Mouse (Mus musculus) urinary bladder, adult 18-20 months (tissue): Measurements from ENCODE around the gene Fam131a.
"Not testable (repeated sequence)": the region's sequence is repeated elsewhere in the genome, so short reads cannot be mapped to it uniquely, and the experiment has no call there.

ENCODE experiments used
- DNase-seq, 2 experiments: peaks; one replicate each; pipeline ENCODE4 v3.0.0; 2022; ENCODE audit warnings: low spot score in 2 of 2, mixed read lengths in 2 of 2

Fam131a gene

GRCm38 (mm10) chr16:20693111-20693701 lies at the start of gene Fam131a:
Gene Fam131a (plus strand): TSS chr16:20693241.
- peak; percentile 65 to 77 for DNase-seq

DNA sequence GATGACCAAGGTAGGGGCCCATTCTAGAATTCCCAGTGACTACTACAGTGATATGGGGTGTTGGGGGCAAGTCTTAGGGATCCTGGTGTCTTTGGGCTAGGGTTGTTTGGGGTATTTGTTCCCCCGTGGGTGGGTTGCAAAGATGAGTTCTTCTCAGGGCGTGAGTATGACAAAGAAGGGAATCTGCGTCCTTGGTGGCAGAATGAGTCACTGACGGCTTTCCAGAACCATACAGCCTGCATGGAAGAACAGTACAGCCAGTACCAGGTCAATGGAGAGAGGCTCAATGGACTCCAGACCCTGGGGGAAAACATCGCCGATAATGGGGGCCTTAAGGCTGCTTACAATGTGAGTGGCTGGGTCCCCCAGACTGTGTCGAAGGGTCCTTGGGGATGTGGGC lies 49.1 kb upstream of the Fam131a start:
- DNase-seq = no peak

DNA sequence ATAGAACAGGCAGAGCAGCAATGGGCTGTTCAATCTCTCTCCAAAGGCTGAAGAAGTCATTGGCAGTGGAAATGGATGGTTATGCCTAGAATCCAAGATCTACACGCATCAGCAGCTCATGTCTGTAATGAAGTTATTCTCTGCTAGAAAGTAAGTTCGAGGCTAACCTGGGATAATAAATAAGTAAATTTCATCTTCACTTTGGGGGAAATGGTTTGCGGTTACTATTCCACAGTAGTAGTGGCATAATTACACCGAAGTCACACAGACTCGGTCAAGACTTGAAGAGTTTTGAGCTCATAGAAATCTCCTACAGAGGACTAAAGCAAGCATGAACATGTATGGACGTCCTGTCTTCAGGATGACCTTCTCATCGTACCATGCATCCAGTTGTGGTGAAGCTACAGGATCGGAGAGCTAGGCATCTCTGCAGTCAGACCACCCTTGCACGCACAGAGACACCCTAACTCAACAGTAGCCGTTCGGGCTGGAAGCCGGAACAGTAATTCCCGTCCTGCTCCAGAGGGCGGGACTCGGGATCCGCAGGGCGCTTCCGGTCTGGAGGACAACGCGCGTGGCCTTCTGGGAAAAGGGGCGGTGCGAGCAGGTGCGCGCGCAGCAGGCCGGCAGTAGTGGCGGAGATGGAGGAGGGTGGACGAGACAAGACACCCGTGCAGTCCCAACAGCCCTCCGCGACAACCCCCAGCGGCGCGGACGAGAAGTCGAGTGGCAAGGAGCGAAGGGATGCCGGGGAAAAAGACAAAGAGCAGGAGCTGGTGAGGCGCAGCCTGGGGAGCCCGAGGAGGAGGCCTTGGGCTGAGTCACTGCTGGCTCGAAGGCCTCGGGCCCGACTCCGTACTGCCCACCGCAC lies 41.7 kb upstream of the Fam131a start, which contains the start of gene Psmd2:
TSS of gene Psmd2 (plus strand) at position 577 of the 871 bp plus-strand sequence.
- DNase-seq = peak; percentile 94 to 99

GRCm38 (mm10) chr16:20651947-20652310 lies 41.1 kb upstream of the Fam131a start:
- no peak for DNase-seq

- DNase-seq = no peak
Observed at GRCm38 (mm10) chr16:20653315-20653714, 39.7 kb upstream of the Fam131a start.

- DNase-seq = no peak
Observed at GRCm38 (mm10) chr16:20657661-20658060, 35.4 kb upstream of the Fam131a start.

DNA sequence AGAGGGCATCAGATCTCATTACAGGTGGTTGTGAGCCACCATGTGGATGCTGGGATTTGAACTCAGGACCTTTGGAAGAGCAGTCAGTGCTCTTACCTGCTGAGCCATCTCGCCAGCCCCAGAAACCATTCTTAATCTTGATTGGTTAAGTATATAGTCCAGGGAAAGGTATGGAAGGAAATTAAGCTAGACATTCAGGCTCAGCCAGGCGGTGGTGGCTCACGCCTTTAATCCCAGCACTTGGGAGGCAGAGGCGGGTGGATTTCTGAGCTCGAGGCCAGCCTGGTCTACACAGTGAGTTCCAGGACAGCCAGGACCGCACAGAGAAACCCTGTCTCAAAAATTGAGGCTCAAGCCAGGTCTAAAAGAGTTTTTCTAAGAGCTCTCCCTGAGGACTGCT lies 25.0 kb upstream of the Fam131a start, which contains the start of gene Eif4g1:
TSS of gene Eif4g1 (plus strand) at position 301 of the 400 bp plus-strand sequence.
- not testable (repeated sequence) for DNase-seq

GRCm38 (mm10) chr16:20670291-20670690 lies 22.8 kb upstream of the Fam131a start:
- no peak for DNase-seq

DNA sequence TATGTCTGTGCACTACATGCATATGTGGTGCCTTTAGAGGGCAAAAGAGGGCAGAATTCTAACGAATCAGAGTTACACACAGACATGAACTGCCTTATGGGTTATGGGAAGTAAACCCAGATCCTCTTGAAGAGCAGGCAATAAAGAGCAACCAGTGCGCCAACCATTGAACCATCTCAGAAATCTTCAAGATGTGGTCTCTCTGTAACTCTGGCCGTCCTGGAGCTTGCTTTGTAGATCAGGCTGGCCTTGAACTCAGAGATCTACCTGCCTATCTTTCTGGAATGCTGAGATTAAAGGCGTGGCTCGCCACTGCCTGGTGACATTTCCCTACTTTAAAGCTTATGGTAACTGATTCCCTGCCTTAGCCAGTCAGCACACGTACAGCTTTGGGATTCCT lies 21.2 kb upstream of the Fam131a start:
- no peak for DNase-seq

- peak; percentile 94 for DNase-seq
Observed at GRCm38 (mm10) chr16:20672500-20672902, 20.5 kb upstream of the Fam131a start.

DNA sequence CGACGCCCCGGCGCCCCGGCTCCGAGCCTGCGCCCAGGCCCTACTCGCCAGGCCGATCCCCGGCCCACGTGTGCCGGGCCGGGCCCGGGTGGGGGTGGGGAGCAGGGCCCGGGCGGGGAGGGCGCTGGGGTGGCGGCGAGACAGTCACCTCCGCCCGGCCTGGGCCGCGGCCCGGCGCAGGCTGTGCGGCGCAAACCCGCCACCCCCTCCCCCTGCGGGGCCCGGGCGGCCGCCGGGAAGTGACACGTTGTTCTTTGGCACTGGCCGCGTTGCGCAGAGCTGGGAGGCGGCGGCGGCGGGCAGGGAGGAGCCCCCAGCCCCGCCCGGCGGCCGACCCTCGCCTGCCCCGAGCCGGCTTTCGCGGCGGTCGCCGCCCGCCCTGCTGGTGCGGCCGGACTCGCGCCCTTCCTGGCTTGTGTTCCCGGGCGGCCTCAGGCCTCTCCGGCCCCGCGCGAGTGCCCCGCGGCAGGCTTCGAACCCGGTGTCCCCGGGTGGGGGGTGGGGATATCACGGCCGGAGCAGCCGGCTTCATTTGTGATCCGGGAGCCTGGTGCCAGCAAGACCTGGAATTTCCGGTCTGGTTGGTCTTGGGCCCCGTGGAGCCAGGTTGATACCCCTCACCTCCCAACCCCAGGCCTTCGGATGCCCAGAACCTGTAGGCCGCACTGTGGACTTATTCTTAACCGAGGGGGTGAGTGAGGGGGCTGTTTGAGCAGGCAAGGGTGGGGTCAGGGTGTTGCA lies 19.9 kb upstream of the Fam131a start:
- peak; percentile 39 for DNase-seq

- DNase-seq = no peak
Observed at GRCm38 (mm10) chr16:20673706-20674303, 19.2 kb upstream of the Fam131a start.

DNA sequence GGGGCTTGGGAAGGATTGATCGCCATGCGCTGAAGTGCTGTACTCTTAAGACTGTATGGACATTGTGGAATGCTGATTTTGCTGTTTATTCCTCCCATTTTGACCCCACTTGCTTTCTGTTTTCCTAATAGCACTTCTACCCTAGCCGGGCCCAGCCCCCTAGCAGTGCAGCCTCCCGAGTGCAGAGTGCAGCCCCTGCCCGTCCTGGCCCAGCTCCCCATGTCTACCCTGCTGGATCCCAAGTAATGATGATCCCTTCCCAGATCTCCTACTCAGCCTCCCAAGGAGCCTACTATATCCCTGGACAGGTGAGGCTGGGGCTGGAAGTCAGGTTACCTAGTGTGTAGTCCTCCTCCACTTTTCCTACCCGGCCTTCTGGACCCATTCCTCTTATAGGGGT lies 17.8 kb upstream of the Fam131a start:
- DNase-seq = no peak

- no peak for DNase-seq
Observed at GRCm38 (mm10) chr16:20676702-20677101, 16.3 kb upstream of the Fam131a start.

GRCm38 (mm10) chr16:20677380-20677779 lies 15.7 kb upstream of the Fam131a start:
- DNase-seq = no peak

GRCm38 (mm10) chr16:20677974-20678675 lies 14.9 kb upstream of the Fam131a start:
- peak; percentile 79 to 88 for DNase-seq

DNA sequence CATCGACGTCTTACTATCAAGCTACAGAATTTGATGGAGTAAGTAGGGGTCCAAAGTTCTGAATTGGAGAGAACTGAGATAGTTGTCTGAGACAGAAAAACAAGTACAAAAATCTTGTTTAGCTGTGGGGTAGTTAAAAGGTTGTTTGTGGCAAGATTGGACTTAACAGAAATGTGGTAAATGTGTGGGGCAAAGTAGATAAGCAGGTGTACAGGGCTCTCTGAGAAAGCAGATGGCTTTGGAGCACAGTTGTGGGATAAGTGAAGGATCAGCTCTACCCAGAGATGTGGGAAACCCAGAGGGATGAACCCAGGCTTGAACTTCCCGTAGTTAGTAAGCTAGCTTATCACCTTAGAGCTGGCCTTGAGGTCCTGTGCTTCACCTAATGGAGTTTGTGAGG lies 2.3 kb upstream of the Fam131a start:
- no peak for DNase-seq

- no peak for DNase-seq
Observed at GRCm38 (mm10) chr16:20691617-20692016, 1.4 kb upstream of the Fam131a start.

- no peak for DNase-seq
Observed at GRCm38 (mm10) chr16:20692241-20692965, 638 bp upstream of the Fam131a start.

GRCm38 (mm10) chr16:20694781-20695180 lies 1.7 kb downstream of the Fam131a start:
- DNase-seq = no peak
